Mouse (Mus musculus) midbrain, embryonic 16.5 days (tissue): Measurements from ENCODE around the gene 9330161L09Rik. TPM values are rescaled to one million over a fixed set of nuclear protein-coding genes. Genes with fewer than 3 reads are reported as not detected.

Source experiments
- ATAC-seq: fragments of 200-750 bp; cut with Nextera tagmentation; 2 replicates; pipeline ENCODE4 v1.8.0; 2017; ENCODE audit warnings: moderate TSS enrichment
- H3K27ac ChIP-seq: fragments of 300-500 bp; sonication (generic); 2 replicates; pipeline ENCODE4 v1.5.1; 2014; ENCODE audit warnings: mild to moderate bottlenecking, low read length, mixed read lengths
- H3K27me3 ChIP-seq: fragments of 300-500 bp; sonication (generic); 2 replicates; pipeline ENCODE4 v1.6.1; 2014; ENCODE audit warnings: low read depth, low read length, mixed read lengths; ENCODE audit not compliant: control insufficient read depth, insufficient read depth
- H3K36me3 ChIP-seq: fragments of 300-500 bp; sonication (generic); 2 replicates; pipeline ENCODE4 v1.6.1; 2014; ENCODE audit warnings: mild to moderate bottlenecking, low read length, moderate library complexity, mixed read lengths; ENCODE audit not compliant: control insufficient read depth, insufficient read depth
- H3K4me1 ChIP-seq: fragments of 300-500 bp; sonication (generic); 2 replicates; pipeline ENCODE4 v1.6.1; 2014; ENCODE audit warnings: mild to moderate bottlenecking, low read length, mixed read lengths; ENCODE audit not compliant: control insufficient read depth, insufficient read depth
- H3K4me2 ChIP-seq: fragments of 300-500 bp; sonication (generic); 2 replicates; pipeline ENCODE4 v1.6.1; 2014; ENCODE audit warnings: mild to moderate bottlenecking, low read length, mixed read lengths
- H3K4me3 ChIP-seq: fragments of 300-500 bp; sonication (generic); 2 replicates; pipeline ENCODE4 v1.5.1; 2014; ENCODE audit warnings: low read depth, mild to moderate bottlenecking, low read length, moderate library complexity, mixed read lengths
- H3K9ac ChIP-seq: fragments of 300-500 bp; sonication (generic); 2 replicates; pipeline ENCODE4 v1.6.1; 2014; ENCODE audit warnings: low read depth, low read length, mixed read lengths
- H3K9me3 ChIP-seq: fragments of 300-500 bp; sonication (generic); replicated peaks from 2 replicates; pipeline ENCODE4 v1.6.1; 2014; ENCODE audit warnings: mild to moderate bottlenecking, low read length, mixed read lengths; ENCODE audit not compliant: control insufficient read depth, poor library complexity, severe bottlenecking
- WGBS: fragments of 180-500 bp; shearing (Covaris S2); extraction: QIAGEN DNeasy Blood & Tissue Kit; methylation state at CpG from one replicate; pipeline ENCODE4 v1.1.7; 2014; 5-methylcytosine and 5-hydroxymethylcytosine counted together
- polyA plus RNA-seq: library from polyadenylated mRNA; unstranded; fragments of >200 nt; fragmentation: Nextera tagmentation; extraction: Ambion mirVana; gene quantifications from 2 replicates; pipeline ENCODE4 v1.2.1, GENCODE M21; 2015

9330161L09Rik gene
- polyA plus RNA-seq, 1 experiment from 2014 or later = 1.2 TPM

DNA sequence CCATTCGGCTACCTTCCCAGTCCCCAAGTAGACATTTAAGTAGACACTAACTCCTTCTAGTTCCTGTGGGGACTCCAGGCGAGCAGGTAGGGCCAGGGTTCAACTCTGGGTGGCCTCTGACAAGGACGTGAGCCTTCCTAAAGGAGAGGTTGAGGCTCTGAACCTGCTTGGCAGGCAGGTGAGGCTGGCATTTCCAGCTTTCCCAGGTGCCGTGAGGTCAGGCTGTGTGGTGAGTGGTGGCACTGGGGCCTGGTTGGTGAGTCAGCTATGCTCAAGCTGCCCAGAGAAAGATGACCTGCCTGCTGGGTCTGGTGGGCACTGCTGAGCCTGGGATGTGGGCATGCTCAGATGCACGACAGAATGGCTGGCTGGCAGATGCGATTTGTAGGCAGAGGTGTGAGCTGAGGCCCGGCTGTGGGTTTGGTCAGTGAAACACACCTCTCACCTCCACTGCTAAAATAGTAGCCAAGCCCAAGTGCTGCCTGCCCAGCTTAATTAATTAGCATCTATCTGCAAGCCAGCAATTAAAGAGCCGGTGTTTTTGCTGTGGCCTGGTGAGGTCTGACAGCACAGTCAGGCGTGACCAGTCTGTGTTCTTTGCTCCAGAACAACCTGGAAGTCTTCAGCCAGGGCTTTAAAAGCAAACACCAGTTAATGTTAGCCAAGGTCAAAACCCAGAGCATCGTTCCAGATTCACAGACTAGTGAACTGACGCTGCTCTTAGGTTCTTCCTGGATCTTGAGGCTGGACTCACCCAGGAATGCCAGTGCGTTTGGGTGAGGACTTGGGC is 11.9 kb downstream of the 9330161L09Rik start:
- Histone ChIP-seq H3K9me3 (no peaks in the 10 kb centered on the region), H3K36me3 (no peaks in the 10 kb centered on the region), H3K27me3 (no peaks in the 10 kb centered on the region), H3K4me3 (no peak overlapping the region), H3K4me2 (no peak overlapping the region), H3K9ac (no peak overlapping the region), H3K4me1 (no peaks in the 10 kb centered on the region), H3K27ac (no peak overlapping the region)
- ATAC-seq = no peak
- 83% methylated on average over 12 of the region's 12 CpGs for WGBS

GRCm38 (mm10) chr12:103393528-103393927 is 14.1 kb downstream of the 9330161L09Rik start:
- Histone ChIP-seq H3K27me3 (no peaks in the 10 kb centered on the region), H3K9me3 (no peaks in the 10 kb centered on the region), H3K36me3 (no peaks in the 10 kb centered on the region), H3K4me2 (no peak overlapping the region), H3K9ac (no peak overlapping the region), H3K4me3 (no peak overlapping the region), H3K4me1 (peaks cover 11% of the 10 kb centered on the region), H3K27ac (no peak overlapping the region)
- WGBS = 44% methylated on average over 6 of the region's 6 CpGs
- no peak for ATAC-seq

GRCm38 (mm10) chr12:103391098-103391497 is 16.5 kb downstream of the 9330161L09Rik start:
- Histone ChIP-seq H3K27ac (no peak overlapping the region), H3K27me3 (no peaks in the 10 kb centered on the region), H3K36me3 (no peaks in the 10 kb centered on the region), H3K9me3 (no peaks in the 10 kb centered on the region), H3K9ac (0 out of 2 replicates have a peak overlapping the region, but pooled peaks have one; percentile 11), H3K4me3 (no peak overlapping the region), H3K4me1 (peaks cover 11% of the 10 kb centered on the region), H3K4me2 (no peak overlapping the region)
- ATAC-seq = no peak
- WGBS = 89% methylated on average over 7 of the region's 7 CpGs

GRCm38 (mm10) chr12:103389982-103390381 is 17.6 kb downstream of the 9330161L09Rik start:
- H3K9me3 ChIP-seq = no peaks in the 10 kb centered on the region
- H3K4me3 ChIP-seq = no peak overlapping the region
- no peak overlapping the region for H3K27ac ChIP-seq
- H3K4me2 ChIP-seq = peak overlapping the region; percentile 55
- no peak for ATAC-seq
- H3K4me1 ChIP-seq = peaks cover 11% of the 10 kb centered on the region
- whole genome bisulfite sequencing = 82% methylated on average over 4 of the region's 4 CpGs
- no peak overlapping the region for H3K9ac ChIP-seq
- no peaks in the 10 kb centered on the region for H3K27me3 ChIP-seq
- H3K36me3 ChIP-seq = no peaks in the 10 kb centered on the region

- no peaks in the 10 kb centered on the region for H3K9me3 ChIP-seq
- no peaks in the 10 kb centered on the region for H3K27me3 ChIP-seq
- no peaks in the 10 kb centered on the region for H3K36me3 ChIP-seq
- ATAC-seq = no peak
- no peak overlapping the region for H3K27ac ChIP-seq
- peaks cover 11% of the 10 kb centered on the region for H3K4me1 ChIP-seq
- 59% methylated on average over 2 of the region's 2 CpGs for WGBS
- H3K9ac ChIP-seq = peak overlapping the region; percentile 94
- H3K4me2 ChIP-seq = peak overlapping the region; percentile 55
- H3K4me3 ChIP-seq = peak overlapping the region; percentile 79
Observed at GRCm38 (mm10) chr12:103389348-103389727, 18.3 kb downstream of the 9330161L09Rik start.

GRCm38 (mm10) chr12:103388505-103389347 is 18.9 kb downstream of the 9330161L09Rik start, which contains the start of gene Otub2:
Gene Otub2 (plus strand): TSS chr12:103388682.
- H3K4me1 ChIP-seq = peaks cover 11% of the 10 kb centered on the region
- 1% methylated on average over 50 of the region's 58 CpGs for WGBS
- no peaks in the 10 kb centered on the region for H3K27me3 ChIP-seq
- H3K9ac ChIP-seq = peak within 1 kb of the TSS; percentile 94
- peak within 1 kb of the TSS; percentile 77 for H3K27ac ChIP-seq
- ATAC-seq = peak; percentile 100
- H3K9me3 ChIP-seq = no peaks in the 10 kb centered on the region
- H3K4me2 ChIP-seq = peak within 1 kb of the TSS; percentile 55
- no peaks in the 10 kb centered on the region for H3K36me3 ChIP-seq
- H3K4me3 ChIP-seq = peak within 1 kb of the TSS; percentile 79

DNA sequence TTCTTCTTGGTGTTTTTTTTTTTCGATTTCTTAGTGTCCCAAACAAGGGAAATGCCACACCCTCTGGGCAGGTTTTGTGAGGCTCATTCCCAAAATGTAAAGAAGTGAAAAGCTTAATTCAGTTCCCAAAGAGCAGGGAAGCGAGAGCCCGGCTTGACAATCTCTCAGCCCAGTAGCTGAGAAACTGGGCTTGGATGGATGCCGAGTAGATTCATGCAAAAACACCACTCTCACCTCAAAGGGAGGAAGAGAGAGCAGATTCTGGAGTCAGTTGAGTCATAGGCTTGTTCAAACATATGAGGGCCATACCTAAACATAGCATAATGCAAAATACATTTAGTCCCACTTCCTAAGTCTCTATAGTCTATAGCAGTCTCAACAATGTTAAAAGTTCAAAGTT is 27.4 kb downstream of the 9330161L09Rik start:
- no peak overlapping the region for H3K9ac ChIP-seq
- H3K4me1 ChIP-seq = no peaks in the 10 kb centered on the region
- H3K27ac ChIP-seq = no peak overlapping the region
- H3K9me3 ChIP-seq = no peaks in the 10 kb centered on the region
- H3K4me3 ChIP-seq = no peak overlapping the region
- 76% methylated on average over 4 of the region's 4 CpGs for WGBS
- H3K36me3 ChIP-seq = no peaks in the 10 kb centered on the region
- H3K27me3 ChIP-seq = no peaks in the 10 kb centered on the region
- no peak overlapping the region for H3K4me2 ChIP-seq
- no peak for ATAC-seq

DNA sequence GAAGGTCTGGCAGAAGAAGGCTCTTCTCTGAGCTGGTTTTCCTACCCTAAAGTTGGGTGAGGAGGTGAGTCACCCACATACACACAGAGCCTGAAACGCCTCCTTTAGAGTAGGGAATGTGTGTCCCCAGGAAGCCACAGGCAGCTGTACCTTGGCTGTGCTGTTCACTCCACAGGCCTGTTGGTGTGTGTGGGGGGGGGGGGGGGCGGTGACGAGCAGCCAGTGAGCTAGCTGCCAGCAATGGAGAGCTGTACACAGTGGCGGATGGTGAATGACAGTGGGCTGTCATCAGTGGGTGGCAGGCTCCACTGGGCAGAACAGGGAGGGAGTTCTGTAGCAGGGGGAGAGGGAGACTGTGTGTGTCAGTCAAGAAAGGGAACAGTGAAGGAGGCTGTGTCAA is 30.8 kb downstream of the 9330161L09Rik start:
- no peak overlapping the region for H3K27ac ChIP-seq
- 66% methylated on average over 4 of the region's 4 CpGs for WGBS
- 0 out of 2 replicates have a peak, but pooled peaks have one; percentile 36 for ATAC-seq

GRCm38 (mm10) chr12:103376124-103376523 is 31.5 kb downstream of the 9330161L09Rik start:
- Histone ChIP-seq H3K9ac (no peak overlapping the region), H3K9me3 (no peaks in the 10 kb centered on the region; the same call in 1 of the 2 replicates), H3K4me2 (no peak overlapping the region), H3K27me3 (no peaks in the 10 kb centered on the region), H3K27ac (no peak overlapping the region), H3K4me3 (no peak overlapping the region), H3K36me3 (no peaks in the 10 kb centered on the region), H3K4me1 (no peaks in the 10 kb centered on the region)
- WGBS = 66% methylated on average over 5 of the region's 5 CpGs
- ATAC-seq = peak; percentile 25; the same call in 1 of the 2 replicates

More for the DNA sequence above, 30.8 kb downstream of the 9330161L09Rik start:
- Histone ChIP-seq H3K4me2 (no peak overlapping the region), H3K4me1 (no peaks in the 10 kb centered on the region), H3K36me3 (no peaks in the 10 kb centered on the region), H3K4me3 (no peak overlapping the region), H3K9me3 (no peaks in the 10 kb centered on the region; the same call in 1 of the 2 replicates), H3K27me3 (no peaks in the 10 kb centered on the region), H3K9ac (no peak overlapping the region)
